Mouse (Mus musculus) CD4-positive, CD25-positive, alpha-beta regulatory T cell, adult 9 weeks (primary cell): ENCODE measurements around the gene 5730596B20Rik. TPM values are rescaled to one million over a fixed set of nuclear protein-coding genes. Genes with fewer than 3 reads are reported as not detected.

ENCODE experiments used
- polyA plus RNA-seq: library from polyadenylated mRNA; unstranded; fragments of 100-300 nt; shearing (Covaris generic); gene quantifications from one replicate; pipeline ENCODE4 v1.2.1, GENCODE M21; 2017

5730596B20Rik gene
- not detected for polyA plus RNA-seq

GRCm38 (mm10) chr6:52177061-52177735 is at the start of gene 5730596B20Rik:
TSS of gene 5730596B20Rik (plus strand) at chr6:52177498.

DNA sequence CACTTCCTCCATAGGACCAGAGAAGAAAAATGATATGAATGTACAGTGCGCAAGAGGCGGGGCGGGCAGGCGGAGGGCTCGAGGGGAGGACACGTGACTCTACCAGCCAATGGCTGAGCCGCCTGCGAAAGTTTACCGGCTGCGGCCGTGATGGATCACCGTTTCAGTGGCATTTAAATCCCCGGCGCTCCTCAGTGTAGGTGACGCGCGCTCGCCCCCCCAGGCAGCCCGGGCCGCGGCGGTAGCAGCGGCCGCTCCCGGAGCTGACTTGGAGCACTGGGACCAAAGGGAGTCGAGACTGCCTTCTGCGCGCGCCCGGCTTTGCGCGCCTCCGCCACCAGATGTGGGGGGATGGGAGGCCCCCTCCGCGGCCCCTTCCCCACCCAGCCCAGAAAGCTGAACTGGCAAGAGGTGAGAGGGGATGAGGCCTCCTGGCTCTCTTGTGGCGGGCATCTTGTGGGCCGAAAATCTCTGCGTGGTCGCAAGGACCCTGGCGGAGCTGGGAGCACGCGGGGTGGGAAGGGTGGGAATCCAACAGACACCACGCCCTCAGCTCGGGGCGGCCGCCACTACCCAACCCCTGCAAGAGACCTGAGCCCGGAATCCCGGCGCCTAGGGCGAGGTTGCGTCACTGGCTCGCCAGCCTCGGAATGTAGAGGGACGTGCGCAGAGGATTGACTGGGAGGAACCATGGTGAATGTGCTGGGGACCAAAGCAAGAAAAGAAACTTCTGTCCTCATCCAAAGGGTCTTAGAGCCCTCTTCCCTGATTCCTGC is 18.8 kb upstream of the 5730596B20Rik start, which contains the start of gene Hoxa1:
Gene Hoxa1, minus strand, starts transcription at position 42 of the 776 bp plus-strand sequence.

DNA sequence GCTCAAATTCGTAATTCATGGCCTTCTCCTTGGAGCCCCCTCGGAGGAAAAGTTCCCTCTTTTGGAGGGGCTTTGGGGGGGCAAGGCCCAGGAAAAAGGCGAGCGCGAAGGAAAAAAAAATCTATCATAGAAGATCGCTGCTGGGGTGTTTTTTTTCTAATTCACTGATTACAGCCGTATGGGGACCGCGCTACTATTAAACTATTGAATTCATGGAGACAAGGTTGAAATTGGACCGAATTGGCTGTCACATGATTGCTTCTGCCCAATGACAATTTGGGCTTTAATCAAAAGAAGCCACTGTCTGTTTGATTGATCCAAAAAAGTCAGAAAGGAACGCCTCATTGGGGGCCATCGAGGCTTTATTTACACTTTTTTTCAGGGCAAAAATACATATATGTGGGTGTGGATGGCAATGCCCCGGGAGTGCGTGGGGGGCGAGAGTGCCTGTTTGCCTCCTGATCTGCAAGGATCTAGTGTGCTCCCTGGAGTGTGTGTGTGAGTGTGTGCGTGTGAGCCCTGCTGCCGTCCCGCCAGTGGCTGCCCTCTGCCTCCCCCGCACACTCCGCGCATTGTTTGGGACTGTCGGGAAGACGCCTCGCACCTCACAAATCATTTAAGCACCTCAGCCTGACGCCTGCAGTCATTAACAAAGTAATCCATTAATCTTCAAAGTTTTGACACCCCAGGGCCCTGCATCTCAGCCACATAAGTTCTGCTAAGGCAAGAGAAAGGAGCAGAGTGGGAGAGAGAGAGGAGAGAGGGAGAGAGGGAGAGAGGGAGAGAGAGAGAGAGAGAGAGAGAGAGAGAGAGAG is 12.5 kb upstream of the 5730596B20Rik start, which contains the start of gene Hoxa2:
Gene Hoxa2, minus strand, starts transcription at position 206 of the 815 bp plus-strand sequence.

GRCm38 (mm10) chr6:52190906-52191810 is 13.9 kb downstream of the 5730596B20Rik start, which contains the start of gene Hoxa4:
TSS of gene Hoxa4 (minus strand) at chr6:52191753.

GRCm38 (mm10) chr6:52204050-52204752 is 26.9 kb downstream of the 5730596B20Rik start, which contains the start of gene Hoxa5:
TSS of gene Hoxa5 (minus strand) at chr6:52204587.

DNA sequence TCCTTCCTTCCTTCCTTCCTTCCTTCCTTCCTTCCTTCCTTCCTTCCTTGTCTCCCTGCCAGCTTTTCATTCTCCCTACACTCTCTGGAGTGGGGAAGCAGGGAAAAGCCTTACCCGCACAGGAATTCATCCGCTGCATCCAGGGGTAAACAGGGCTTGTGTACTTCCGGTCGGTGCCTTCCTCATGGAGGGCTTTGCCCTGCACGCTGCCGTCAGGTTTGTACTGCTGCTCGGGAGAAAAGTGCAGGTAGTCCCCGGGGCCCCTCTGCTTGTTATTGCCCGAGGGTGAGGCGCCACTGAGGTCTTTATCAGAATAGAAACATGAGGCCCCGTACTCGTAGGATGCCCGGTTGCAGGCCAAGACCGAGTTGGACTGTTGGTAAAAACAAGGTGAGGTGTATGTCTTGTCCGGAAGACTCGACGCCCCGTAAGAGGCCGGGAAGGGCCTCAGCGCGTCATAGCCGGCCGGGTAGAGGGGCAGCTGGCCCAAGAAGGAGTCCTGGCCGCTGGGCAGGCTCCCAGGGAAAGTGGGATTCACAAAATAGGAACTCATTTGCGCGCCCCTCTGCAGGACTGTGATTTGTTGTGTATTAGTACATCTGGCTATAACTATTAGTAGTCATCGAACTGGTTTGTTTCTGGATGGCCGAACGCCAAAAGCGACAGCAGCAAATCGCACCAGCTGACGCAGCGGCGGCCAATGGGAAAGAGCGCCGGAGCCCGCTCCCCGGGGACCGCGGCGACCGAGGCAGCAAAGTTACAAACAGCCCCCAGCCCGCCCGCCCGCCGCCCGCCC is 31.0 kb downstream of the 5730596B20Rik start, which contains the start of gene Hoxa6:
Gene Hoxa6, minus strand, starts transcription at position 651 of the 796 bp plus-strand sequence.

DNA sequence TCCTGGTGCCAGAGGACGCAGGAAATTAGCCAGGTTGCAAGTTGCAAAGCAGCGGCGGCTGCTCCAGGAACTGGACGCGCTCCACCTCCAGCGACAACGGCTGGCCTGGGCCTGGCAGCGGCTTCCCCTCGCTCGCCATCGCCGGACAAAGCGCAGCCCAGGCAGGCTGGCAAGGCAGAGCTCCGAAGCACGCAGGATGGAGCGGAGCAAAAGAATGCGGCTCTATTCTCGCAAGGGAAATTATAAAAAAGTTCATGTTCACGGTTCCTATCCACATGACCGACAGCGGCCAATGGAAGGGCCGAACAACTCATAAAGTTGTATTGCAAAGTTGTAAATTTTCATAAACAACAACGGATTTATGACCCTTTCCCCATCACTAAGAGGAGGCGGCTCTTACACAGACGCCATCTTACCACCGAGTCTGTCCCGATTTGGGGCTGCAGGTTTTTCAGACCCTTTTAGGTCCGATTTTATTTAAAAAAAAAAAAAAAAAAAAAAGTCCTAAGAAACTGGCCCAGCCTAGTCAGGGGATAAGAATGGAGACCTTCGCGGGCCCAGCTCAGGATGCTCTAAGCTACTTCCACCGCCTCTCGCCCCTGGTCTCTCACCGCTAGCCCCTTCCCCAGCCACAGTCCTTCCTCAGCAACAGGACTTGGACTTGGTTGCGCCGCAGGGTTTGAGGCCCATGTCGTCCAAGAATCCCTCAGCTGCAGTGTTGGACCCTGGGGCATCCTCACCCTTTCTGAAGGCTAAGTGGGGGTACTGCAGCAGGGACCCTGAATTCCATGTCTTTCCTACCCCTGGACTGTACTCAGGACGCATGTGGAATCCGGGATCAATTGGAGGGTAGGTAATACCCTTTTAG is 36.1 kb downstream of the 5730596B20Rik start, which contains the start of the genes Hoxa3 and Gm28308:
Gene Hoxa3, minus strand, starts transcription at position 218 of the 868 bp plus-strand sequence.
Gene Gm28308, minus strand, starts transcription at position 221 of the 868 bp plus-strand sequence.

DNA sequence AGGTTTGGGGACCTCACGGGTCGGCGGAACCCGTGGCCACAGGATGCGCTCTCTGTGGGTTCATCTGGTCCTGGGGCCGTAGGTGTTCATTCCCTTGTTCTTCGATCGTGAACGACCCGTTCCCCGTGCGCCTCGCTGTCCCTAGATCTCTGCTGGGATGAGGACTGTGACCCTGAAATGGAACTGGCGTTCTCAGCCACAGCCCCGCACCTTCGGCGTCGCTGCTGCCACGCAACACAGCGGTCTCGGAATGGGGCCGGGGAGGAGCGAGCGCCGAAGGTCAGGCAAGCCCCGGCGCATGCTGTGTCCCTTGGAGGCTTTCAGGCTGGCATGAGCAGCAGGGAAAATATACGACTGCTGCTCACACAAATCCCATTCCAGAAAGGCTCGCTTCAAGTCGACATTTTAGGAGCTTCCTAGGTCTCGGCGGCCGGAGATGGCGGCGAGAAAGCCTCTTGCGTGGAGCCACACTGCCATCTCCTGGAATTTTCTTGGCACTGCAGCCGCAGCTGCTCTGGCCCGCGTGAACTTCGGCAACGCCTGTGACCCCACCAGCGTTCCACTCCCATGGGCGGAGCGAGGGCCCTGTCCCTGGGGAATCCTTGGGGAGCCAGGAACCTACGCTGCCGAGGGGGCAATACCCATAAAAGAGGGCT is 44.2 kb downstream of the 5730596B20Rik start, which contains the start of gene Hoxa7:
Gene Hoxa7, minus strand, starts transcription at position 518 of the 656 bp plus-strand sequence.

Other genes starting within 250 kb of the 5730596B20Rik start
- gene Skap2, start 164.9 kb upstream of the 5730596B20Rik start, polyA plus RNA-seq = 24.3 TPM
- not detected for gene Hoxa1, start 19.2 kb upstream of the 5730596B20Rik start, polyA plus RNA-seq
- gene Hoxa2, start 12.7 kb upstream of the 5730596B20Rik start, polyA plus RNA-seq = not detected
- not detected for gene Hoxa4, start 14.3 kb downstream of the 5730596B20Rik start, polyA plus RNA-seq
- gene Hoxa5, start 27.1 kb downstream of the 5730596B20Rik start, polyA plus RNA-seq = not detected
- not detected for gene Hoxa6, start 31.2 kb downstream of the 5730596B20Rik start, polyA plus RNA-seq
- not detected for gene Hoxa3, start 35.8 kb downstream of the 5730596B20Rik start, polyA plus RNA-seq
- gene Gm28308, start 35.8 kb downstream of the 5730596B20Rik start, polyA plus RNA-seq = not detected
- 0.72 TPM for gene Hoxa7, start 44.4 kb downstream of the 5730596B20Rik start, polyA plus RNA-seq
- gene Hoxa9, start 53.6 kb downstream of the 5730596B20Rik start, polyA plus RNA-seq = not detected
- gene Hoxa10, start 63.4 kb downstream of the 5730596B20Rik start, polyA plus RNA-seq = not detected
- not detected for gene Hoxa11, start 68.3 kb downstream of the 5730596B20Rik start, polyA plus RNA-seq
- gene Hoxa13, start 83.4 kb downstream of the 5730596B20Rik start, polyA plus RNA-seq = not detected
- gene Evx1, start 136.0 kb downstream of the 5730596B20Rik start, polyA plus RNA-seq = not detected